Mouse (Mus musculus): ENCODE results near the gene Ssu72. TPM values are rescaled to one million over a fixed set of nuclear protein-coding genes. Genes with fewer than 3 reads are reported as not detected.
A peak's percentile ranks its signal among the peaks of the same experiment; 100 is the strongest.

The Ssu72 gene
- polyA plus RNA-seq, 2 experiments = 115 to 131 TPM

DNA sequence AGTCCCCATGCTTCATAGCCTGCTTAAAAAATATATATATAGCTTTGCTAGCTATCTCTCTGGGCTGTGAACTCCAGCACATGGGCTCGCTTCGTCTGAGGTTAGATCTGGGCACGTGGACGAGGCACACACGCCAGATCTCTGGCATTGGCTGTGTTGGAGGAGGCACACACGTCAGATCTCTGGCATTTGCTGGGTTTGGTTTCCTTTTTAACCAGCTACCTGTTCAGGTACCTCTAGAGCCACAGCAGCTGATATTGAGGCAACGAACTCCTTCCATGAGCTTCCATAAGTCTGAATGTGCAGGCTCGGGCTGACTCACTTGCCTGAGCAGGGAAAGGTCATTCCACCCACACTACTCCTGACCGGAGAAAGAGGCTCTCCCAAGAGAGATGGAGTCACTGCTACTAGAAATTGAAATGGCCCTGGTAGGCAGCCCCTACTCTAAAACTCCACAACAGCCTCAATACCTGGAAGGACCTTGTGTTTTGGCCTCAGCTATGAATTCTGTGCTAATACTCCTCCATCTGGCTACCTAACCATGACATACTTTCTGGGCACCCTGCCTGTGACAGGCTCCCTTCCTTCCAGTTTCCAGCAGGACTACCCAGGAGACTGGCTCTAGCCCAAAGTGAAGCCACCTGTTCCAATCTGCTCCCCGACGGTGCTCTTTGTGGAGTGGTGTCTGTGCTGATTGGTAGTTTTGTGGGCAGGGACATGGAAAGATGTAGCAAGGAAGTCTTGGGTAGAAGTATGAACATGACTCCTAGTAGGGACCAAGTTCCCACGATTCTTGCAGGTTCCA is 13.8 kb upstream of the Ssu72 start:
- ATAC-seq (ENCODE audit: low FRiP score, low read depth) = no peak
- 81% methylated on average over 12 of the region's 12 CpGs for WGBS
- peaks cover 8% of the 10 kb centered on the region for H3K4me1 ChIP-seq (ENCODE audit: control insufficient read depth, insufficient read depth, low read length)

DNA sequence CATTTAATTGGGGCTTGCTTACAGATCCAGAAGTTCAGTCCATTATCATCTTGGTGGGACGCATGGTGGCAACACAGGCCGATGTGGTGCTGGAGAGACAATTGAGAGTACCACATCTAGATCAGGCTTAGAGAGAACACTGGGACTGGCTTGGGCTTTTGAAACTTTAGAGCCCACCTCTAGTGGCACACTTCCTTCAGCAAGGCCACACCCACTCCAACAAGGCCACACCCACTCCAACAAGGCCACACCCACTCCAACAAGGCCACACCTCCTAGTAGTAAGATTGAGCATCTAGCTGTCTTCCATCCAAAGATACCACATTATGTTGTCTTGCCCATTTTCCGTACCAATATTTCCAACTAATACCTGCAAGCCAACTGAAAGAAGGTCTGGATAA is 12.2 kb upstream of the Ssu72 start:
- Histone ChIP-seq H3K9ac (ENCODE audit: low read depth, low read length, severe bottlenecking) (no peak overlapping the region), H3K4me1 (ENCODE audit: control insufficient read depth, insufficient read depth, low read length) (peaks cover 13% of the 10 kb centered on the region), H3K27me3 (ENCODE audit: control insufficient read depth, insufficient read depth, low read length) (peaks cover 4% of the 10 kb centered on the region; the same call in 1 of the 2 replicates), H3K4me3 (replicated peaks; ENCODE audit: low read length) (no peak overlapping the region), H3K27ac (replicated peaks; ENCODE audit: low read depth, low read length) (no peak overlapping the region), H3K4me2 (replicated peaks; ENCODE audit: low read depth, low read length, severe bottlenecking) (no peak overlapping the region), H3K9me3 (ENCODE audit: control insufficient read depth, low read length) (no peaks in the 10 kb centered on the region), H3K36me3 (ENCODE audit: control insufficient read depth, insufficient read depth, low read length) (no peaks in the 10 kb centered on the region; the same call in 1 of the 2 replicates)
- no peak for TF ChIP-seq POLR2A (IDR thresholded peaks at IDR 0.05; ENCODE audit: borderline replicate concordance, extremely low read depth, insufficient read depth, insufficient read length)
- WGBS = 92% methylated on average over 3 of the region's 3 CpGs
- ATAC-seq (ENCODE audit: low FRiP score, low read depth) = no peak
- no peak for DNase-seq (ENCODE audit: low spot score)

More for the DNA sequence above, 13.8 kb upstream of the Ssu72 start:
- DNase-seq (ENCODE audit: low spot score) = no peak
- Histone ChIP-seq H3K27ac (replicated peaks; ENCODE audit: low read depth, low read length) (no peak overlapping the region), H3K4me3 (replicated peaks; ENCODE audit: low read length) (no peak overlapping the region), H3K36me3 (ENCODE audit: control insufficient read depth, insufficient read depth, low read length) (no peaks in the 10 kb centered on the region), H3K27me3 (ENCODE audit: control insufficient read depth, insufficient read depth, low read length) (peaks cover 4% of the 10 kb centered on the region; the same call in 1 of the 2 replicates), H3K9ac (ENCODE audit: low read depth, low read length, severe bottlenecking) (no peak overlapping the region), H3K4me2 (replicated peaks; ENCODE audit: low read depth, low read length, severe bottlenecking) (no peak overlapping the region), H3K9me3 (ENCODE audit: control insufficient read depth, low read length) (no peaks in the 10 kb centered on the region)
- TF ChIP-seq POLR2A (IDR thresholded peaks at IDR 0.05; ENCODE audit: borderline replicate concordance, extremely low read depth, insufficient read depth, insufficient read length) = no peak

DNA sequence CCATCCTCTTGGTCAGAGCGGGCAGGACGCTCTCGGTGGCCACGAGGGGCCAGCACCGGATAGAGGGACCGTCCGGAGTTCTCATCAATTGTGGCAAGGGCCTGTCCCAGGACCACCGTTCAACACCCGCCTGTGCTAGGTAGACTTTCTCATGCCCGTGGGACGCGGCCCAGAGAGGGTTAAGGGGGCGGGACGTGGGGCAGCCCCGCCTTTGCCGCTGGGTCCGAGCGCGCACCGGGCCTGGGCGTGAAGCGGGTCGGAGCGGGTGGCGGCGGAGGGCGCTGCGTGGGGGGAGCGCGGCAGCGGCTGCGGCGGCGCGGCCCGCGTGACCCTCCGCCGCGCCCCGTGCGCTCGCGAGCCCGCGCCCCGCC is 10.5 kb upstream of the Ssu72 start, which contains the start of gene Fndc10:
Gene Fndc10, plus strand, starts transcription at position 232 of the 371 bp plus-strand sequence.
- Histone ChIP-seq H3K27ac (replicated peaks; ENCODE audit: low read depth, low read length) (peak within 1 kb of the TSS; percentile 76), H3K4me3 (replicated peaks; ENCODE audit: low read length) (peak within 1 kb of the TSS; percentile 69), H3K9ac (ENCODE audit: low read depth, low read length, severe bottlenecking) (peak within 1 kb of the TSS; percentile 81), H3K4me1 (ENCODE audit: control insufficient read depth, insufficient read depth, low read length) (peaks cover 13% of the 10 kb centered on the region), H3K27me3 (ENCODE audit: control insufficient read depth, insufficient read depth, low read length) (peaks cover 4% of the 10 kb centered on the region; the same call in 1 of the 2 replicates), H3K9me3 (ENCODE audit: control insufficient read depth, low read length) (no peaks in the 10 kb centered on the region), H3K4me2 (replicated peaks; ENCODE audit: low read depth, low read length, severe bottlenecking) (peak within 1 kb of the TSS; percentile 96), H3K36me3 (ENCODE audit: control insufficient read depth, insufficient read depth, low read length) (no peaks in the 10 kb centered on the region; the same call in 1 of the 2 replicates)
- under 1% methylated on average over 20 of the region's 47 CpGs for WGBS
- DNase-seq (ENCODE audit: low spot score) (peak; percentile 47), ATAC-seq (ENCODE audit: low FRiP score, low read depth) (peak; percentile 86)
- no peak for TF ChIP-seq POLR2A (IDR thresholded peaks at IDR 0.05; ENCODE audit: borderline replicate concordance, extremely low read depth, insufficient read depth, insufficient read length)

DNA sequence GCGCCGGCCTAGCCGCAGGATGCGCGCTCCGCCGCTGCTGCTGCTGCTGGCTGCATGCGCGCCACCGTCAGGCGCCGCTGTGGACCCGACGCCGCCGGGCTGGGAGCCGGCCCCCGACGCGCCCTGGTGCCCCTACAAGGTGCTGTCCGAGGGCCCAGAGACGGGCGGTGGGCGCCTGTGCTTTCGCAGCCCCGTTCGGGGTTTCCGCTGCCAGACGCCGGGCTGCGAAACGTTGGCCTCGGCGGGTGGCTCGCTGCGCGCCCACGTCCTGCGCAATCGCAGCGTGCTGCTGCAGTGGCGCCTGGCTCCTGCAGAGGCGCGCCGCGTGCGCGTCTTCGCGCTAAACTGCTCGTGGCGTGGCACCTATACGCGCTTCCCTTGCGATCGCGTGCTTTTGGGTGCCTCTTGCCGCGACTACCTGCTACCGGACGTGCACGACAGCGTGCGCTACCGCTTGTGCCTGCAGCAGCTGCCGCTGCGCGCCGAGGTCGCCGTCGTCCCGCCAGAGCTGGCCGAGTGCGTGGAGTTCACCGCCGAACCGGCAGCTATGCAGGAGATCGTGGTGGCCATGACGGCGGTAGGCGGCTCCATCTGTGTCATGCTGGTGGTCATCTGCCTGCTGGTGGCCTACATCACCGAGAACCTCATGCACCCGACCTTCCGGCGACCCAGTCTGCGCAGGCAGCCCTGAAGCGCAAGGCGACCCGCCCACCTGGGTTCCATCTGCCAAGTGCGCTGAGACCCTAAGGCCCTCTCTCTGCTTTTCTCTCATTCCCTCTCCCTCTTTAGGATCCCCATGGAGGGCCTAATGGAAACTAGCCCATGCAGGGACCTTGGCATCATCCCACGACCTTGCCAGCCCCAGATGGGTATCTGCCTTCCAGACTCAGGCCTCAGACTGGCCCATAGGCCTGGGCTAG is 9.9 kb upstream of the Ssu72 start:
- under 1% methylated on average over 90 of the region's 92 CpGs for WGBS
- peak; percentile 63 for DNase-seq (ENCODE audit: low spot score)
- H3K4me2 ChIP-seq (replicated peaks; ENCODE audit: low read depth, low read length, severe bottlenecking) = peak overlapping the region; percentile 96

More for the DNA sequence above, 9.9 kb upstream of the Ssu72 start:
- H3K4me3 ChIP-seq (replicated peaks; ENCODE audit: low read length) = peak overlapping the region; percentile 69
- H3K9ac ChIP-seq (ENCODE audit: low read depth, low read length, severe bottlenecking) = peak overlapping the region; percentile 81
- no peaks in the 10 kb centered on the region for H3K9me3 ChIP-seq (ENCODE audit: control insufficient read depth, low read length)
- 0 out of 2 replicates have a peak, but pooled peaks have one; percentile 29 for TF ChIP-seq POLR2A (IDR thresholded peaks at IDR 0.05; ENCODE audit: borderline replicate concordance, extremely low read depth, insufficient read depth, insufficient read length)
- H3K27me3 ChIP-seq (ENCODE audit: control insufficient read depth, insufficient read depth, low read length) = peaks cover 4% of the 10 kb centered on the region; the same call in 1 of the 2 replicates
- peak; percentile 87 for ATAC-seq (ENCODE audit: low FRiP score, low read depth)
- peaks cover 13% of the 10 kb centered on the region for H3K4me1 ChIP-seq (ENCODE audit: control insufficient read depth, insufficient read depth, low read length)
- peak overlapping the region; percentile 76 for H3K27ac ChIP-seq (replicated peaks; ENCODE audit: low read depth, low read length)
- H3K36me3 ChIP-seq (ENCODE audit: control insufficient read depth, insufficient read depth, low read length) = no peaks in the 10 kb centered on the region; the same call in 1 of the 2 replicates

Measured in limb, embryonic 14.5 days (tissue).